Mouse (Mus musculus) midbrain, embryonic 14.5 days (tissue): ENCODE results near the gene Cd37. TPM values are rescaled to one million over a fixed set of nuclear protein-coding genes. Genes with fewer than 3 reads are reported as not detected.
A peak's percentile ranks its signal among the peaks of the same experiment; 100 is the strongest.
"Not testable (repeated sequence)": the region's sequence is repeated elsewhere in the genome, so short reads cannot be mapped to it uniquely, and the experiment has no call there.

Source experiments
- ATAC-seq: fragments of 200-750 bp; cut with Nextera tagmentation; 2 replicates; pipeline ENCODE4 v1.8.0; 2017; ENCODE audit warnings: moderate number of reproducible peaks, moderate library complexity; ENCODE audit not compliant: low FRiP score, low TSS enrichment
- DNase-seq: peaks from one replicate; pipeline ENCODE4 v3.0.0-alpha.2; 2015
- H3K27ac ChIP-seq: fragments of 300-500 bp; sonication (generic); replicated peaks from 2 replicates; pipeline ENCODE4 v1.5.1; 2014; ENCODE audit warnings: mild to moderate bottlenecking, low read depth, low read length, moderate library complexity
- H3K27me3 ChIP-seq: fragments of 300-500 bp; sonication (generic); 2 replicates; pipeline ENCODE4 v1.6.1; 2014; ENCODE audit warnings: low read length, control low read depth, mixed read lengths; ENCODE audit not compliant: control insufficient read depth, insufficient read depth
- H3K36me3 ChIP-seq: fragments of 300-500 bp; sonication (generic); 2 replicates; pipeline ENCODE4 v1.6.1; 2014; ENCODE audit warnings: low read length, control low read depth; ENCODE audit not compliant: control insufficient read depth, insufficient read depth
- H3K4me1 ChIP-seq: fragments of 300-500 bp; sonication (generic); 2 replicates; pipeline ENCODE4 v1.6.1; 2014; ENCODE audit warnings: mild to moderate bottlenecking, antibody characterized with exemption, low read length, control low read depth; ENCODE audit not compliant: control insufficient read depth, insufficient read depth
- H3K4me2 ChIP-seq: fragments of 300-500 bp; sonication (generic); 2 replicates; pipeline ENCODE4 v1.6.1; 2014; ENCODE audit warnings: mild to moderate bottlenecking, low read length, moderate library complexity
- H3K4me3 ChIP-seq: fragments of 300-500 bp; sonication (generic); replicated peaks from 2 replicates; pipeline ENCODE4 v1.5.1; 2014; ENCODE audit warnings: low read depth, low read length
- H3K9ac ChIP-seq: fragments of 300-500 bp; sonication (generic); replicated peaks from 2 replicates; pipeline ENCODE4 v1.6.1; 2014; ENCODE audit warnings: mild to moderate bottlenecking, low read length, moderate library complexity
- H3K9me3 ChIP-seq: fragments of 300-500 bp; sonication (generic); 2 replicates; pipeline ENCODE4 v1.6.1; 2016; ENCODE audit warnings: low read length, control low read depth, mixed read lengths; ENCODE audit not compliant: control insufficient read depth
- WGBS: fragments of 180-500 bp; shearing (Covaris S2); extraction: QIAGEN DNeasy Blood & Tissue Kit; methylation state at CpG from one replicate; pipeline ENCODE4 v1.1.7; 2014; 5-methylcytosine and 5-hydroxymethylcytosine counted together
- polyA plus RNA-seq: library from polyadenylated mRNA; unstranded; fragments of >200 nt; fragmentation: Nextera tagmentation; extraction: Ambion mirVana; gene quantifications from 2 replicates; pipeline ENCODE4 v1.2.1, GENCODE M21; 2014

Cd37 gene
- polyA plus RNA-seq, 1 experiment from 2014 or later = 0.76 TPM

DNA sequence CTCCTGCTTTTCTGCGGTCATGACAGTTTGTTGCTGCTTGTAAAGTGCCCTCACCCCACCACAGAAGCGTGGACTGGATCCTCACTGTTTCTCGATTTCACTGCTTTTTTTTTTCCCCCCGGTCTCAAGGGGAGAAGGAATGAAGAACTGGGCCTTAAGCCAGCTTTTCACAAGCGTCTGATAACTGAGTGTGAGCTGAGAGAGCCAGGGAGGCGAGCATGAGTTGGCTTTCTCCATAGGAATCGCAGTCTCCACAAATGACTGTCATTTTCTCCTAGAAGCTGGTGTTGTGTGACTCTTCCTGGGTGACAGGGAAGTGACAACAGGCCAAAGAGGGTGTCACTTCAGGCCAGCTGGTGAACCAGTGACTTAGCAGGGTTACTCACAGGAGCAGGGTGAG, 23.4 kb upstream of the Cd37 start:
- H3K36me3 ChIP-seq = no peaks in the 10 kb centered on the region
- H3K4me3 ChIP-seq = no peak overlapping the region
- no peak overlapping the region for H3K9ac ChIP-seq
- H3K9me3 ChIP-seq = no peaks in the 10 kb centered on the region
- ATAC-seq = no peak
- H3K27ac ChIP-seq = no peak overlapping the region
- H3K27me3 ChIP-seq = no peaks in the 10 kb centered on the region
- no peak overlapping the region for H3K4me2 ChIP-seq
- no peak for DNase-seq
- no peaks in the 10 kb centered on the region for H3K4me1 ChIP-seq
- WGBS = 68% methylated on average over 7 of the region's 7 CpGs

DNA sequence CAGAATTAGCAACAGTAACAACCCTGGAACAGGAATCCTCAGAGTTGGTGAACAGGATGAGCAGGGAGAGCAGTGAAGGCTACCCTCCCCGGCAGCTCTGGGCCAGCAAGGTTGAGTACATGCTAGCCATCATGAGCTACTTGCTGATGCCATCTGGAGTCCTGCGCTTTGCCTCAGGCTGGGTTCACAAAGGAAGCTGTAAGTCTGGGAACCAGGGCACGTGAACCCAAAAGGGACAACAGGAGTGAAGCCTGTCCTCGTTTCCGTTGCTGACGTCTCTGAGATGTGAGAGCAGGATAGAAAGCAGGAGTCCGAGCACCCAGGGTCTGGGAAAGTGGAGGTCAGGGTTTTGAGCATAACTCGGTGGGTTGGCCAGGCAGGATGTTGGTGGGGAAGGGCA, 20.4 kb upstream of the Cd37 start:
- no peak overlapping the region for H3K27ac ChIP-seq
- H3K36me3 ChIP-seq = no peaks in the 10 kb centered on the region
- no peak overlapping the region for H3K4me2 ChIP-seq
- no peaks in the 10 kb centered on the region for H3K9me3 ChIP-seq
- DNase-seq (no peak), ATAC-seq (no peak)
- no peaks in the 10 kb centered on the region for H3K27me3 ChIP-seq
- 91% methylated on average over 8 of the region's 8 CpGs for WGBS
- no peak overlapping the region for H3K4me3 ChIP-seq
- H3K4me1 ChIP-seq = no peaks in the 10 kb centered on the region
- H3K9ac ChIP-seq = no peak overlapping the region

DNA sequence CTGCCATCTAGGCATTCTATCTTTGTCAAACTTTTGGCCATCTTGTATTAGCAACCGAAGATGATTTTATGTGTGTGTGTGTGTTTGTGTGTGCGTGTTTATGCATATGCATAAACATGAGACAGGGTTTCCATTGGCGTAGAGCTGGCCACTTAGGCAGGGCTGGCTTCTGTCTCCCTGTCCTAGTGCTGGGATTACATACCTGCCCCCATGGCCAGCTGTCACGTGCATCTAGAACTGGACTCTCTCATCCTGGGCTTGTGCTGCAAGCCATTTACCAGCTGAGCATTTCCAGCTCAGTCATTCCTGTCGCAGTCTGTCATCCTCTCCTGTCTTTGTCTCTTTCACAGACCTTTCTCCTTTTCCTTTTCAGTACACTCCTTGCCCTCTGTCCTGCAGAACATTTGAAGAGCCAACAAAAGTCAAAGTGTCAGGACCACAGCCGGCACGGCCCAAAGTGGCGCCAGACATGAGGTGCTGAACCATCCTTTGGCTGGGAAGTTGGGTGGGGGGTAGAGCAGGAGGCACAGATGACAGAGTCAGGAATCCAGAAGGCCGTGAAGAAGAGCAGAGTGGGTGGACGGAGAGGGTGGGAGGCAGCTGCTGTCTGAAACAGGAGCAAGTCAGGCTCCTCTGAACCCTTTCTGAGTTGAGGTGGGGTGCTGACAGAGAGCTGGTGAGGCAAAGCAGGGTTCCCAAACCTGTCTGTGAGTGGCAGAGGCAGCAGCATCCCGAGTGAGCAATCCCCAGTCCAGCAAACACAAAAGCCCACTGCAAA, 18.3 kb upstream of the Cd37 start:
- WGBS = 66% methylated on average over 11 of the region's 11 CpGs
- DNase-seq = no peak

DNA sequence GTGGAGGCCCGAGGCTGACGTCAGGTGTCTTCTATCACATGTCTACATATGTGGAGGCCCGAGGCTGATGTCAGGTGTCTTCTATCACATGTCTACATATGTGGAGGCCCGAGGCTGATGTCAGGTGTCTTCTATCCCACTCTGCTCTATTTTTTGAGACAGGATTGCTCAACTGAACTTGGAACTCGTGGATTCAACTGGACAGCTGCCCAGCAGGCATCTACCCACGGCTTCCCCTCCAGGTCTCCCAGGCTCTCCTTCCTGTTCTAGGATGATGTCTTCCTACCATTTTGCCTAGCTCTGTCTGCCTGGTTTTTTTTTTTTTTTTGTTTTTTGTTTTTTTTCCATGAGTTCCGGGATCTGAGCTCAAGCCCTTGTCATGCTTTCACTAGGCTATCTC, 16.9 kb upstream of the Cd37 start:
- not testable (repeated sequence) for H3K27ac ChIP-seq, H3K4me3 ChIP-seq, H3K4me1 ChIP-seq, H3K9me3 ChIP-seq, DNase-seq, ATAC-seq, H3K27me3 ChIP-seq, H3K4me2 ChIP-seq, H3K36me3 ChIP-seq, H3K9ac ChIP-seq
- WGBS = 86% methylated on average over 5 of the region's 7 CpGs

More for the DNA sequence above, 18.3 kb upstream of the Cd37 start:
- Histone ChIP-seq H3K9me3 (no peaks in the 10 kb centered on the region), H3K27me3 (no peaks in the 10 kb centered on the region), H3K4me1 (no peaks in the 10 kb centered on the region), H3K27ac (no peak overlapping the region), H3K4me3 (no peak overlapping the region), H3K9ac (no peak overlapping the region), H3K4me2 (no peak overlapping the region), H3K36me3 (no peaks in the 10 kb centered on the region)
- ATAC-seq = no peak

DNA sequence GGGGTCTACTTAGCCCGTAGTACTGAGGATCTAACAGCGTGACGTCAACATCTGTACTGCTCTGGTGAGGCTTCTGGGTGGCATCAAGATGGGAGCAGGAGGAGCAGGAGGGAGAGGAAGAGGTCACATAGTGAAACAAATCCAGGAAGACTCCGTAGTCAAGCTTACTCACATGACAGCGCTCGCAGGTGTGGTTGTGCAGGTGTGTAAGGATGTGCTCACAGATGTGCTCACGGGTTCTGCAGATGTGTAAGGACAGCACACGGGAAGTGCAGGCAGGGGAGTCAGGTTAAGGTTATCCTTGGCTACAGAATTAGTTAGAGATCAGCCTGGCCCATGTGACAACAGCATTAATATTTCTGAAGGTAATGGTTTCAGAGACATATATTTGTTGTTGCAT, 14.9 kb upstream of the Cd37 start:
- no peak overlapping the region for H3K27ac ChIP-seq
- ATAC-seq = no peak

DNA sequence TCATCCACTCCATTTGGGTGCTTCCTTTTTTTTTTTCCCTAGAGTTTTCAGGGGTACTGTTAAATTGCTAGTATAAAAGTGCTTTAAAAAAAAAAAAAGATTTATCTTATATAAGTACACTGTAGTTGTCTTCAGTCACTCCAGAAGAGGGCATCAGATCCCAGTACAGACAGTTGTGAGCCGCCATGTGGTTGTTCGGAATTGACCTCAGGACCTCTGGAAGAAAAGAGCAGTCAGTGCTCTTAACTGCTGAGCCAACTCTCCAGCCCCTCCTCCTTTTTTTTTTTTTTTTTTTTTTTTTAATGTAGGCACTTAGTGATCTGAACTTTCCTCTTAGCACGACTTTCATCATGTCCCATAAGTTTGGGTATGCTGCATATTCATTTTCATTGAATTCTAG, 8.8 kb upstream of the Cd37 start:
- WGBS = 30% methylated on average over 3 of the region's 3 CpGs
- Histone ChIP-seq H3K27me3 (no peaks in the 10 kb centered on the region), H3K4me3 (no peak overlapping the region), H3K9ac (no peak overlapping the region), H3K9me3 (no peaks in the 10 kb centered on the region), H3K4me2 (no peak overlapping the region), H3K27ac (no peak overlapping the region), H3K4me1 (no peaks in the 10 kb centered on the region), H3K36me3 (no peaks in the 10 kb centered on the region)
- DNase-seq (no peak), ATAC-seq (no peak)

More for the DNA sequence above, 14.9 kb upstream of the Cd37 start:
- no peak overlapping the region for H3K9ac ChIP-seq
- no peaks in the 10 kb centered on the region for H3K4me1 ChIP-seq
- no peak overlapping the region for H3K4me2 ChIP-seq
- H3K36me3 ChIP-seq = no peaks in the 10 kb centered on the region
- H3K27me3 ChIP-seq = no peaks in the 10 kb centered on the region
- H3K4me3 ChIP-seq = no peak overlapping the region
- DNase-seq = no peak
- H3K9me3 ChIP-seq = no peaks in the 10 kb centered on the region
- 94% methylated on average over 8 of the region's 8 CpGs for WGBS

DNA sequence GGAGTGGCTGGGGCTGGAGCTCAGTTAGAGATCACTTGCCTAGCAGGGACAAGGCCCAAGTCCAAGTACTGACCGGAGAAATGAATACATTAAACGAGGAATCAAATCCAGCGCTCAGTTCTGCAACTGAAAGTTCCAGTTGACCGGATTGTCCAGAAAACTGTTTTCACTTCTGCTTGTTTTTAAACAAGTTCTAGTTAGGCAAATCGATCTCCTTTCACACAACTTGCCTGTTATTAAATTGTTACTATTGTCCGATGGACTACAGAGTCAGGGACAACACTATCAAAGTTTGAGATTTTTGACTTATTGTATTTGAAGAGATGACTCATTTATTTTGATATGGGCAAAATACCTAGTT, 2.5 kb upstream of the Cd37 start:
- Histone ChIP-seq H3K9me3 (no peaks in the 10 kb centered on the region), H3K36me3 (no peaks in the 10 kb centered on the region), H3K4me1 (peaks cover 6% of the 10 kb centered on the region; the same call in 1 of the 2 replicates), H3K4me3 (no peak overlapping the region), H3K9ac (no peak overlapping the region), H3K27me3 (peaks cover 3% of the 10 kb centered on the region; the same call in 1 of the 2 replicates), H3K4me2 (peak overlapping the region; percentile 66), H3K27ac (no peak overlapping the region)
- no peak for DNase-seq
- no peak for ATAC-seq
- 81% methylated on average over 6 of the region's 6 CpGs for WGBS

DNA sequence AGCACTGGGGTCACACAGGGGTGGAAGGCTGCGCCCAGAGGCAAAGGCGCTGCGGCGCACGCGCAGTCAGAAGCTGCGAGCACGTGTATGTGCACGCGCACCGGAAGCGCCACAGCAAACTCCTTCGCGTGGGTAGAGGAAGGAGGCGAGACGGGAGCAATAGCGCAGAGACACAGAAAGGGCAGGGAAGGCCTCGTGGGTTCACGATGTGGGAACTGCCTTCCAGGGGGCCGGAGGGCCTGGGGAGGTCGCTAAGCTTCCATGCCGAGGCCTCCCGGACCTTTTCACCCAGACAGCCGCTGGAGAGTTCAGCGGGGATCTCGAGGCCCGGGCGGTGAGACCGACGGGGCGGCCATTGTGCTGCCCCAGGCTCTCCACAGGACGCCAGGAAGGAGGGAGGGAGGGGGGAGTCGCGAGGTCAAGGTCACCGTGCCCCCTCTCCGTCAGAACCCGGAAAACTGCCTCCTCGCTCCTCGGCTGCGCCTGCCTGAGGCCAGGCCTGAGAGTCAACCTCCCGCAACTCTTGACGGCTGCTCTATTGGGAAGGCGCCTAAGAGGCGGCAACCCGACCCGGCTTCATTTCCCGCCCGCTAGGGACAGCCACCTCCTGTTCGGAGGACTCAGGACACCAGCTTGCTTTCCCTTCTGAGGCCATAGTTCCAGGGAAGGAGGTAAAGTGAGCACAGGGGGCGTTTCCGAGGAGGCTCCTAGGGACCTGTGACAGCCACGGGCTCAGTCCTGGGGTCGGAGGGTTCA, 1.9 kb upstream of the Cd37 start, which contains the start of gene Slc6a16:
Slc6a16 (plus strand) TSS at position 453 of the 756 bp plus-strand sequence.
- WGBS = 8% methylated on average over 53 of the region's 53 CpGs
- H3K9me3 ChIP-seq = no peaks in the 10 kb centered on the region
- H3K4me3 ChIP-seq = peak within 1 kb of the TSS; percentile 37
- H3K27ac ChIP-seq = no peak within 1 kb of the TSS
- DNase-seq = peak; percentile 86
- peak; percentile 57; the same call in 1 of the 2 replicates for ATAC-seq
- H3K4me2 ChIP-seq = peak within 1 kb of the TSS; percentile 66
- no peak within 1 kb of the TSS; the same call in 1 of the 2 replicates for H3K9ac ChIP-seq
- H3K27me3 ChIP-seq = peaks cover 3% of the 10 kb centered on the region; the same call in 1 of the 2 replicates
- H3K4me1 ChIP-seq = peaks cover 6% of the 10 kb centered on the region; the same call in 1 of the 2 replicates
- no peaks in the 10 kb centered on the region for H3K36me3 ChIP-seq
